Mouse (Mus musculus) thymus, postnatal 14 days (tissue): ENCODE measurements at regions not wholly inside any gene's neighbourhood (a gene's known extent, or its start where the extent isn't known, plus 50 kb on each side); places are given as distances from the start of the nearest gene placed in this dataset.

ENCODE experiments used
- DNase-seq: peaks from one replicate; pipeline ENCODE4 v3.0.0; 2021

GRCm38 (mm10) chr2:84183624-84184287 lies 193.4 kb downstream of the Gm13691 start:
- no peak for DNase-seq

- DNase-seq, result no peak
Measured at GRCm38 (mm10) chr2:84184288-84185015, 194.1 kb downstream of the Gm13691 start.

DNA sequence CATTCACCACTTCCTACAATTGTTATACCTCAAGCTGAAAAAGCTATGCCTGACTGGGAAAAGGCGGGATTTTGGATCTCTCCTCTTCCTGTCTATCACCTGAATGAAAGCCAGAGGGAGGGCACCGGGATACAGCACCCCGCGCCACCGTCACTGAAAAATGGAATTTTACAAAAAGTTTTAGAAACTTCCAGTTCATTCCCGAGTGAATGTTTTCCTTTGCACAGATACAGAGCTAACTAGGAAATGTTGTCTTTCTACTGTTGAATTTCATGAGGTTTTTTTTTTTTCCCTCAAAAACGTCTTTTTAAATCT lies 194.6 kb downstream of the Gm13691 start:
- DNase-seq, result no peak

- no peak for DNase-seq
Measured at GRCm38 (mm10) chr2:84186126-84186701, 195.9 kb downstream of the Gm13691 start.

GRCm38 (mm10) chr2:84187456-84187855 lies 197.1 kb downstream of the Gm13691 start:
- DNase-seq, result no peak

DNA sequence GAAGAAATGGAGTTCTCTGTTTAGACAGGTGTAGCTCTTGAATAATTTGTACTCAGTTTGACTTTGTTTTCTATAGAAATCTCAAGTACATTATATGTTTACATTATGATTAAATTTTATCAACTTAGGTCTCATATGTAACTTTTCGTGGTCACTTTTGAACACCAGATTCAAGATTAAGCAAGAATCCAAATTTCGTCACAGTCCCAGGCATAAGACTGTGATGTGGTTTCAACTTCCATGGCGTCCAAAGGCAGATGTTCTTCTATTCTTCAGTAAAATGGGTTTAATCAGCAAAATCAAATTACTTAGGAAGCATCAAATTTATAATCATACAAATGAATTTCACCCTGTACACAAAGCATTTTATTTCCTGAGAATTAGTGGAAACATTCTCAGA lies 198.9 kb downstream of the Gm13691 start:
- DNase-seq, result no peak

- no peak for DNase-seq
Measured at GRCm38 (mm10) chr2:84217116-84217515, 208.1 kb downstream of the Calcrl start.

GRCm38 (mm10) chr2:84222049-84222448 lies 203.2 kb downstream of the Calcrl start:
- no peak for DNase-seq

GRCm38 (mm10) chr2:84229777-84230176 lies 195.4 kb downstream of the Calcrl start:
- no peak for DNase-seq

DNA sequence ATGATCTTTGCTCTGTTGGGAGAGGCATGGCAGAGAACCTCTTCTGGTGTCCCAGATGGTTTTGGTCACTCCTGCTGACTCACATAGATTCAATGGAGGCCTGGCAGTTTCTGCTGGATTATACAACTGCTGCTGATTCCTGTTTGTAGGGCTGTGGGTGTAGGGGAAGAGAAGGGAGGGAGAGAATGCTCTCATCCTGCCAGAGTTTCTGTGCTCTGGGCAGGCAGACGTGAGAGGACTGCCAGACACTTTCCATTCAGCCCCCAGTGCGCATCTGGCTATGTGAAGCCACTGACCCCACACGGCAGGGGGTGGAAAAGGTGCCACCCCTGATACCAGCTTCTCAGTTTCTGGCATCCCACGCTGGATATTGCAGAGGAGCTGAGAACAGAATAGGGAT lies 189.6 kb downstream of the Calcrl start:
- no peak for DNase-seq

DNA sequence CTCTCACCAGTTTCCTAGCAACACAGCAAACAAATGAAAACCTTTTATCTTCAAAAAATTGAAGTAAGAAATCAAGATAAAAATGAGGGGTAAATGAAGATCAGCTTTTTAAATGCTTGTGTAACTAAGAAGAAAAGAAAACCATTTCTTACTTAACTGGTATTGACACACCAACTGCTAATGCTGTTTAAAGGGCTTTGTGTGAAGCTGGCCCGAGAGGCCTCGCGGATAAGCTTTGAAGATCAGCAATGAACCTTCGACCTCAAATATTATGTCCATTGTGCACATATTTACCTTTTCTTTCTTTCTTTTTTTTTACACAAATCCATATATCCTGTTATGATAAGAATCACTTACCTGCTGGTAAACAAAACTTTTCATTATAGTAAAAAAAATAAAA lies 184.0 kb downstream of the Calcrl start:
- no peak for DNase-seq

DNA sequence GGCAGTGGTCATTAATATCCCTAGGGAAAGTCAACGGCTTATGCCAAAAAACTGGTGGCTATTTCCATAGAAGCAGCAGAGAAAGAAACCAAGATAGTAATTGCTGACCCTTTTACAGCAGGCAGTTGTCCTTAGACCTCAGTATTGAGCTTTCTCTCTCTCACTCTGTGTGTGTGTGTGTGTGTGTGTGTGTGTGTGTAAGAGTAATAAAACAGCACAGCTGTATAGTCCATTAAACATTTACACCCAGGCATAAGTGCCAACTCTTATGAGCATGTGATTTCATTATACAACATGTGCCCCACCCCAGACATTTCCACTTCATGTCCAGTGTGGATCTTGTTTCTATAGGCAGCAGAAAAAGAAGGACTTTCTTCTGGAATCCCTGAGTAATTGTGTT lies 183.2 kb downstream of the Calcrl start:
- no peak for DNase-seq

DNA sequence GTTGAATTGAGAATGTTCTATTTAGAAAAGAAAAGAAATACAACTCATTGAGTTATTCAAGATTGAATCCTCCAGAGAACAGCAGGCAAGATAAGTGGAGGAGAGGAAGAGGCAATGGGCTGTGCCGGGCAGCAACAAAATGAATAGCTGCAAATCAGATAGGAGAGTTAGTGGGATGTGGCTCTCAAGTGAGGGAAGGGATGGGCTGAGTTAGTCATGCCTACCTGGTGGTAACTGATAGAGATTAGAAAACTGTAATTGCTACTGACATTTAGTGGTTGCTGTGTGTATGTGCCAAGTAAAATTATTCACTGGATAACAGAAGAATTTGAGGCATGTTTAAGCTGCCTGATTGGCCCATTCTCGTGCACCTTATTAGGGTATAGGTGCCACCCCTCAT lies 179.3 kb downstream of the Calcrl start:
- no peak for DNase-seq

DNA sequence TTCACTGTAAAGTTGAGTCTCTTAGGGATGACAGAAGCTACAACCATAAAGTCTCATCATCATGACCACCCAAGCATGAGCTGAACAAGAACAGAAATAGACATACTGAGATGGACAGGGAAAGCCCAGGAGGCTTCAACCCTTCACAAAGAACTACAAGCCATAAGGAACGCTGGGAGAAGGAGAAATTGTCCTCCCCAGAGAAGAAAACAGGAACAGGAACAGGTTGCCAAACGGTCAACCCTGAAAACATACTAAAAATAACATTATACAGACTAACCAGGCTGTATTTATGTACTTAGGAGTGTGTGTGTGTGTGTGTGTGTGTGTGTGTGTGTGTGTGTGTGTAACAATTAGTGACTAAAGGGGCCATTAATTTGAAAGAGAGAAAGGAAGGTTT lies 178.6 kb downstream of the Calcrl start:
- DNase-seq, result no peak

- DNase-seq, result no peak
Measured at GRCm38 (mm10) chr2:84248169-84248568, 177.0 kb downstream of the Calcrl start.

DNA sequence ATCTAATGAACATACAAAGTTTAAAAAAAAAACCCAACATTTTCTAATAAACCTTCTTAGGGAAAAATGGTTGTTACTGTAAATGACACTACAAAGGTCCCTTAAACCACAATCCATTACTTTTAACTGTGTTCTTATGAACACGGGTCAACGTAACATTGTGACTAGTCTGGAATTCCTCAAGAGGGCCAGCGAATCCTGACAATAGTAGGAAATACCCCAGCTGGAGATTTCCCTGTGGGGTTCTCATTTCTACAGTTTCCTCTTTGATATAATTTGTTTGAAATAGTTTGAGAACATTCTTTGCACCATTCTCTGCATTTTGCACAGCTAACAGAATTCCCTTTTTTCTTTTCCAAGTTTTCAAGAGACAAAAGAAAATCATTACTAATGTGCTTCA lies 175.3 kb downstream of the Calcrl start:
- no peak for DNase-seq

DNA sequence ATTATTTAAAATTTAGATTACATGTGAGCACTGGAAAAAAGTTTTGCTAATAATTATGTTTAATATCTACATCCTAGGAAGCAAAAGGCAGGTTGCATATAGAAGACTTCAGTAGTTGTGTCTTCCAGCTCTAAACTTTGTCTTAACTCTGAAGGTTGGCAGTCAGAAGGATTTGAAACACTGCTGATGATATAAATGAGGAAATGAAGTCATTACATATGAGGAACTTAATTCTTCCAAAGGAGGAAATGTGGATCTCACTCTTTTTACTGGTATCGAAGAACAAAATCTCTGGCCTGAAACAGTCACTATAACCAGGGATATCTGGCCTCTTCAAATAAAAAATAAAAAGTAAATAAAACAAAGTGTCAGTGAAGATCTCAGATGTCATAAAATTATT lies 173.1 kb downstream of the Calcrl start:
- DNase-seq, result no peak

DNA sequence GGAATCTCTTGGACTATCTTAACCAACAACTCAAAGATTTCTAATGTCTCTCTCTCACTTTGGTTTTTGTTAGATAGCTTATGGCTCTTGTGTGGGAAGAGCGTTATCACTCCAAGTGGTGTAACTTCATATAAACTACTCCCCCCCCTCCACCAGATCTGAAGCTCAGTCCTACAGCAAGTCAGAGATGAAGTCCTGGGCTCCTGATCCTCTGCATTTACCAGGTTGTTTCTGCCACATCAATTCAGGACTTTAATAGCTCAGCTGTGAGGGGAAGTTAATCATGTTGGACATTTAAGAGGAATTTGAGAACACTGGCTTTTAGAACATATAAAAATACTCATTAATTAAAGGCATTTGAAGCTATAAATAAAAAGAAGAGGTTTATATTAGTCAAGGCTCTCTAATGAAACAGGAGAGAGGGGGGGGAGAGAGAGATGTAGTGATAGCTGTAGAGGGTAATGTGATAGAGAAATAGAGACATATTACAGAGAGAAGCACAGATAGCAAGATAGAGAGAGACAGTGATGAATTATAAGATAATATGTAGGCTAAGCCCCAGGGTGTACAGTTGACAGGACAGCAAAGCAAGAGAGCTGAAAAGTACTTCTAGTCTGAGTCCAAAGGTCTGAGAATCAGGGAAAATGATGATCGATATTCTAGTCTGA lies 166.7 kb downstream of the Calcrl start:
- DNase-seq, result no peak

DNA sequence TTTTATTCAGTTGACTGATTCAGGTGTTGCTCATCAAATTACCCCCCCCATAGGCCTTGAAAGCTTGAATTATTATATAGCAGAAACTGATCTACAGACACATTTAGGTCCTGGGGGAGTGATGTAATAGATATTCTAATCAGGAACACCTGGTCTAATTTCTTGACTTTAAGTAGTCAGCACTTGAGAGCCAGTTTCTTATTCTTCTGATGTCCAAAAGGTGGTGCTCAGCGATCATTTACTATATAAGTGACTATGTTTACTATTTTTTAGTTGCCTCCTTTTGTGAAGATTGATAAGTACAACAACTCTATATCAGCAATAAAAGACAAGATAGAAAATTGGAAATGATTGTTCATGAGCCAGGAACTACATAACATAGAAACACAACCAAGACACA lies 166.0 kb downstream of the Calcrl start:
- DNase-seq, result no peak

GRCm38 (mm10) chr2:84260701-84261100 lies 164.5 kb downstream of the Calcrl start:
- no peak for DNase-seq

DNA sequence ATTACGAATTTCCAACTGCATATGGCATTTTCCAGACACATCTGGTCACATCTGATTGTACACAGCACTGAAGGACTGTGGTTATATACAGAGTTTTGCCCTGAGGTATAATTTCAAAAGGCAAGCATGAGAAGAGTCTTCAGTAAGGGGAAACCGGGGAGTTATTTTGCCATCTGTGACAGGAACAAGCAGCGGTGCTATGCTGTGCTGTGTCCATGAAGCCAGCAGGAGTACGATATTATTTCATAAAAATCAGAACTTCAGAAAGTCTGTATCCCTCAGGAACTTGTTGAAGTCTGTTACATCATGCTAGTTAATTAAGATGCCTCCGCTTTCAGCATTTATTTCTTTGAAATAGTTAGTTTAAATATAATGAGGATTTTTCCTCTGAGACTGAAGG lies 163.7 kb downstream of the Calcrl start:
- DNase-seq, result no peak

- DNase-seq, result no peak
Measured at GRCm38 (mm10) chr2:84264485-84264884, 160.7 kb downstream of the Calcrl start.

GRCm38 (mm10) chr2:84265002-84265401 lies 160.2 kb downstream of the Calcrl start:
- DNase-seq, result no peak

DNA sequence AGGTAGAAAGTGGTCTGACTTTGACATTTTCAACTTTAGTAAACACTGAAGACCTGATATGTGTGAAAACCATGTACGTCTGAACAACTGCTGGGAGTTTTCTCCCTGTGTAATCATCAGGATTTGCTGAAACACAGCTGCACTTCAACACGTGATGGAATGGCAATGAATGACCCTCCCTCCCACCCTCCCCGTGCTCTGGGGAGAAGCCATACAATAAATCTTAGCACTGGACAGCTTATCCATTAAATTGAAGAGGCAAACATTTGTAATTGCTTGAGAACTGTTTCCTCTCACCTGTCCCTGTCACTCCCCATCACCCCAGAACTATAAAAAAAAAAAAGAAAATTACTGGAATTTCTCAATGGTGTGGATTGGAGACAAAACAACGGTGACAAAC lies 159.1 kb downstream of the Calcrl start:
- DNase-seq, result no peak
